Mouse (Mus musculus): Measurements from ENCODE around the gene Tgm2. TPM values are rescaled to one million over a fixed set of nuclear protein-coding genes. Genes with fewer than 3 reads are reported as not detected.
A peak's percentile ranks its signal among the peaks of the same experiment; 100 is the strongest.

The Tgm2 gene
- polyA plus RNA-seq, 1 experiment from 2014 or later, result 123 TPM

GRCm38 (mm10) chr2:158129291-158130002 is 16.8 kb downstream of the Tgm2 start:
- 83% methylated on average over 16 of the region's 16 CpGs for WGBS
- Histone ChIP-seq H3K9ac (ENCODE audit: low read length) (no peak overlapping the region), H3K27me3 (ENCODE audit: control insufficient read depth, insufficient read depth, low read length) (no peaks in the 10 kb centered on the region), H3K9me3 (replicated peaks; ENCODE audit: control insufficient read depth, low read length) (no peaks in the 10 kb centered on the region), H3K4me2 (ENCODE audit: low read depth, low read length) (no peak overlapping the region), H3K36me3 (ENCODE audit: control insufficient read depth, insufficient read depth, low read length) (peaks cover 19% of the 10 kb centered on the region; the same call in 1 of the 2 replicates), H3K4me3 (replicated peaks; ENCODE audit: low read length) (no peak overlapping the region), H3K4me1 (ENCODE audit: control insufficient read depth, insufficient read depth, low read length) (peaks cover 6% of the 10 kb centered on the region), H3K27ac (ENCODE audit: low read length) (no peak overlapping the region)
- ATAC-seq (ENCODE audit: insufficient read depth, low FRiP score), result no peak

- H3K4me3 ChIP-seq (replicated peaks; ENCODE audit: low read length), result no peak overlapping the region
- H3K27me3 ChIP-seq (ENCODE audit: control insufficient read depth, insufficient read depth, low read length), result no peaks in the 10 kb centered on the region
- H3K36me3 ChIP-seq (ENCODE audit: control insufficient read depth, insufficient read depth, low read length), result peaks cover 19% of the 10 kb centered on the region; the same call in 1 of the 2 replicates
- H3K9me3 ChIP-seq (replicated peaks; ENCODE audit: control insufficient read depth, low read length), result no peaks in the 10 kb centered on the region
- no peak overlapping the region for H3K9ac ChIP-seq (ENCODE audit: low read length)
- H3K27ac ChIP-seq (ENCODE audit: low read length), result no peak overlapping the region
- H3K4me1 ChIP-seq (ENCODE audit: control insufficient read depth, insufficient read depth, low read length), result peaks cover 6% of the 10 kb centered on the region
- WGBS, result 82% methylated on average over 8 of the region's 8 CpGs
- ATAC-seq (ENCODE audit: insufficient read depth, low FRiP score), result no peak
- H3K4me2 ChIP-seq (ENCODE audit: low read depth, low read length), result no peak overlapping the region
Observed at GRCm38 (mm10) chr2:158128461-158129130, 17.6 kb downstream of the Tgm2 start.

GRCm38 (mm10) chr2:158127872-158128271 is 18.4 kb downstream of the Tgm2 start:
- Histone ChIP-seq H3K4me2 (ENCODE audit: low read depth, low read length) (no peak overlapping the region), H3K4me3 (replicated peaks; ENCODE audit: low read length) (no peak overlapping the region), H3K27ac (ENCODE audit: low read length) (no peak overlapping the region), H3K36me3 (ENCODE audit: control insufficient read depth, insufficient read depth, low read length) (peaks cover 19% of the 10 kb centered on the region; the same call in 1 of the 2 replicates), H3K9me3 (replicated peaks; ENCODE audit: control insufficient read depth, low read length) (no peaks in the 10 kb centered on the region), H3K4me1 (ENCODE audit: control insufficient read depth, insufficient read depth, low read length) (peaks cover 6% of the 10 kb centered on the region), H3K27me3 (ENCODE audit: control insufficient read depth, insufficient read depth, low read length) (no peaks in the 10 kb centered on the region), H3K9ac (ENCODE audit: low read length) (no peak overlapping the region)
- no peak for ATAC-seq (ENCODE audit: insufficient read depth, low FRiP score)
- WGBS, result 86% methylated on average over 7 of the region's 7 CpGs

GRCm38 (mm10) chr2:158127245-158127644 is 19.0 kb downstream of the Tgm2 start:
- no peak overlapping the region for H3K27ac ChIP-seq (ENCODE audit: low read length)
- peaks cover 7% of the 10 kb centered on the region for H3K4me1 ChIP-seq (ENCODE audit: control insufficient read depth, insufficient read depth, low read length)
- no peak overlapping the region for H3K9ac ChIP-seq (ENCODE audit: low read length)
- no peak overlapping the region for H3K4me3 ChIP-seq (replicated peaks; ENCODE audit: low read length)
- H3K9me3 ChIP-seq (replicated peaks; ENCODE audit: control insufficient read depth, low read length), result no peaks in the 10 kb centered on the region
- no peak for ATAC-seq (ENCODE audit: insufficient read depth, low FRiP score)
- H3K27me3 ChIP-seq (ENCODE audit: control insufficient read depth, insufficient read depth, low read length), result no peaks in the 10 kb centered on the region
- H3K4me2 ChIP-seq (ENCODE audit: low read depth, low read length), result no peak overlapping the region
- H3K36me3 ChIP-seq (ENCODE audit: control insufficient read depth, insufficient read depth, low read length), result peaks cover 19% of the 10 kb centered on the region; the same call in 1 of the 2 replicates
- 90% methylated on average over 6 of the region's 6 CpGs for WGBS

GRCm38 (mm10) chr2:158122814-158123213 is 23.4 kb downstream of the Tgm2 start:
- no peak overlapping the region for H3K4me2 ChIP-seq (ENCODE audit: low read depth, low read length)
- 66% methylated on average over 6 of the region's 6 CpGs for WGBS
- H3K9ac ChIP-seq (ENCODE audit: low read length), result no peak overlapping the region
- no peaks in the 10 kb centered on the region for H3K9me3 ChIP-seq (replicated peaks; ENCODE audit: control insufficient read depth, low read length)
- H3K27me3 ChIP-seq (ENCODE audit: control insufficient read depth, insufficient read depth, low read length), result no peaks in the 10 kb centered on the region
- ATAC-seq (ENCODE audit: insufficient read depth, low FRiP score), result peak; percentile 35; the same call in 1 of the 2 replicates
- H3K36me3 ChIP-seq (ENCODE audit: control insufficient read depth, insufficient read depth, low read length), result peaks cover 15% of the 10 kb centered on the region; the same call in 1 of the 2 replicates
- H3K4me1 ChIP-seq (ENCODE audit: control insufficient read depth, insufficient read depth, low read length), result peaks cover 12% of the 10 kb centered on the region
- H3K27ac ChIP-seq (ENCODE audit: low read length), result no peak overlapping the region
- no peak overlapping the region for H3K4me3 ChIP-seq (replicated peaks; ENCODE audit: low read length)

GRCm38 (mm10) chr2:158121645-158122326 is 24.4 kb downstream of the Tgm2 start:
- Histone ChIP-seq H3K9me3 (replicated peaks; ENCODE audit: control insufficient read depth, low read length) (no peaks in the 10 kb centered on the region), H3K4me1 (ENCODE audit: control insufficient read depth, insufficient read depth, low read length) (peaks cover 12% of the 10 kb centered on the region), H3K4me3 (replicated peaks; ENCODE audit: low read length) (no peak overlapping the region), H3K36me3 (ENCODE audit: control insufficient read depth, insufficient read depth, low read length) (peaks cover 12% of the 10 kb centered on the region; the same call in 1 of the 2 replicates), H3K9ac (ENCODE audit: low read length) (peak overlapping the region; percentile 35; the same call in 1 of the 2 replicates), H3K27me3 (ENCODE audit: control insufficient read depth, insufficient read depth, low read length) (no peaks in the 10 kb centered on the region), H3K4me2 (ENCODE audit: low read depth, low read length) (no peak overlapping the region; the same call in 1 of the 2 replicates), H3K27ac (ENCODE audit: low read length) (no peak overlapping the region; the same call in 1 of the 2 replicates)
- 50% methylated on average over 12 of the region's 12 CpGs for WGBS
- peak; percentile 56 for ATAC-seq (ENCODE audit: insufficient read depth, low FRiP score)

GRCm38 (mm10) chr2:158120868-158121267 is 25.4 kb downstream of the Tgm2 start:
- Histone ChIP-seq H3K4me1 (ENCODE audit: control insufficient read depth, insufficient read depth, low read length) (peaks cover 12% of the 10 kb centered on the region), H3K9ac (ENCODE audit: low read length) (no peak overlapping the region), H3K27ac (ENCODE audit: low read length) (no peak overlapping the region), H3K4me3 (replicated peaks; ENCODE audit: low read length) (no peak overlapping the region), H3K36me3 (ENCODE audit: control insufficient read depth, insufficient read depth, low read length) (0 out of 2 replicates have a peak, but pooled peaks cover 6% of the 10 kb centered on the region), H3K27me3 (ENCODE audit: control insufficient read depth, insufficient read depth, low read length) (no peaks in the 10 kb centered on the region), H3K4me2 (ENCODE audit: low read depth, low read length) (no peak overlapping the region), H3K9me3 (replicated peaks; ENCODE audit: control insufficient read depth, low read length) (no peaks in the 10 kb centered on the region)
- ATAC-seq (ENCODE audit: insufficient read depth, low FRiP score), result no peak
- 79% methylated on average over 3 of the region's 3 CpGs for WGBS

GRCm38 (mm10) chr2:158120211-158120610 is 26.0 kb downstream of the Tgm2 start:
- H3K9ac ChIP-seq (ENCODE audit: low read length), result no peak overlapping the region
- no peak for ATAC-seq (ENCODE audit: insufficient read depth, low FRiP score)
- H3K4me3 ChIP-seq (replicated peaks; ENCODE audit: low read length), result no peak overlapping the region
- no peaks in the 10 kb centered on the region for H3K27me3 ChIP-seq (ENCODE audit: control insufficient read depth, insufficient read depth, low read length)
- peaks cover 12% of the 10 kb centered on the region for H3K4me1 ChIP-seq (ENCODE audit: control insufficient read depth, insufficient read depth, low read length)
- no peak overlapping the region for H3K27ac ChIP-seq (ENCODE audit: low read length)
- 77% methylated on average over 8 of the region's 8 CpGs for WGBS
- H3K9me3 ChIP-seq (replicated peaks; ENCODE audit: control insufficient read depth, low read length), result no peaks in the 10 kb centered on the region
- no peak overlapping the region for H3K4me2 ChIP-seq (ENCODE audit: low read depth, low read length)
- 0 out of 2 replicates have a peak, but pooled peaks cover 6% of the 10 kb centered on the region for H3K36me3 ChIP-seq (ENCODE audit: control insufficient read depth, insufficient read depth, low read length)

GRCm38 (mm10) chr2:158119145-158119544 is 27.1 kb downstream of the Tgm2 start:
- Histone ChIP-seq H3K27me3 (ENCODE audit: control insufficient read depth, insufficient read depth, low read length) (no peaks in the 10 kb centered on the region), H3K4me2 (ENCODE audit: low read depth, low read length) (no peak overlapping the region), H3K27ac (ENCODE audit: low read length) (no peak overlapping the region), H3K4me3 (replicated peaks; ENCODE audit: low read length) (no peak overlapping the region), H3K9me3 (replicated peaks; ENCODE audit: control insufficient read depth, low read length) (no peaks in the 10 kb centered on the region), H3K9ac (ENCODE audit: low read length) (no peak overlapping the region), H3K4me1 (ENCODE audit: control insufficient read depth, insufficient read depth, low read length) (peaks cover 17% of the 10 kb centered on the region), H3K36me3 (ENCODE audit: control insufficient read depth, insufficient read depth, low read length) (0 out of 2 replicates have a peak, but pooled peaks cover 6% of the 10 kb centered on the region)
- no peak for ATAC-seq (ENCODE audit: insufficient read depth, low FRiP score)
- WGBS, result 81% methylated on average over 4 of the region's 4 CpGs

All from stomach, embryonic 16.5 days (tissue).